In the genomic region with DNA sequence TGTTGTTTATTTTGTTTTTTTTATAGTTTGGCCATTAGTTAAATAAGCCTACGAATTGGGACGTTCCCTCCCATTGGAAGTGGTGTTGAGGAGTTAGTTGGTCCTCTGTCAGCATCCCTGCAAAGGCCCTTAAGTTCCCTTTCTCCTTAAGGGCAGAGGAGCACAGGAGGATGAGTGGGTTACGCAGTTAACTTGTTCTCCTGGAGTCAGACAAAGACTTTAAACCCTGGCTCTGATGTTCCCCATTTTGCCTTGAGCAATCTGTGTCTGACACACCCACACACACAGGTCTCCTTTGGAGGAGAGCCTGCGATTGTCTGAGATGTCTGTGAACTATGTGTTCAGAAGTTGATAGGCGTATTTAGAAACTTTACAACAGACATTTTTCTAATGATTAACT, we compare ENCODE assay signal across 8 mouse cellular contexts. TPM values are rescaled to one million over a fixed set of nuclear protein-coding genes. Genes with fewer than 3 reads are reported as not detected.
DNase-seq lines count a peak whose midpoint lies in the region; ATAC-seq lines count a peak whose summit lies in the region.

No protein-coding gene starts in this region.

- peak overlapping the region; percentile 73 for H3K4me2 ChIP-seq in embryonic facial prominence, embryonic 12.5 days (replicated peaks)
- H3K4me2 ChIP-seq in intestine, embryonic 15.5 days (replicated peaks) = peak overlapping the region; percentile 74
- peak overlapping the region; percentile 69 for H3K4me2 ChIP-seq in midbrain, embryonic 16.5 days (ENCODE audit: low read length)

- H3K9me3 ChIP-seq in embryonic facial prominence, embryonic 12.5 days = no peaks in the 10 kb centered on the region
- H3K9me3 ChIP-seq in intestine, embryonic 15.5 days = no peaks in the 10 kb centered on the region
- no peaks in the 10 kb centered on the region for H3K9me3 ChIP-seq in midbrain, embryonic 16.5 days (replicated peaks; ENCODE audit: control insufficient read depth, low read length, poor library complexity, severe bottlenecking)

- 41% methylated on average over 5 of the region's 5 CpGs for WGBS in embryonic facial prominence, embryonic 12.5 days
- WGBS in intestine, embryonic 15.5 days = 40% methylated on average over 5 of the region's 5 CpGs
- WGBS in midbrain, embryonic 16.5 days = 67% methylated on average over 5 of the region's 5 CpGs

- H3K9ac ChIP-seq in embryonic facial prominence, embryonic 12.5 days = no peak overlapping the region
- peak overlapping the region; percentile 98; the same call in 1 of the 2 replicates for H3K9ac ChIP-seq in intestine, embryonic 15.5 days
- H3K9ac ChIP-seq in midbrain, embryonic 16.5 days (ENCODE audit: low read depth, low read length) = peak overlapping the region; percentile 99

- H3K27ac ChIP-seq in embryonic facial prominence, embryonic 12.5 days = no peak overlapping the region
- H3K27ac ChIP-seq in intestine, embryonic 15.5 days = peak overlapping the region; percentile 86
- no peak overlapping the region for H3K27ac ChIP-seq in midbrain, embryonic 16.5 days (ENCODE audit: low read length)

- H3K4me1 ChIP-seq in embryonic facial prominence, embryonic 12.5 days = peaks cover 18% of the 10 kb centered on the region
- peaks cover 24% of the 10 kb centered on the region; the same call in 1 of the 2 replicates for H3K4me1 ChIP-seq in intestine, embryonic 15.5 days (replicated peaks)
- H3K4me1 ChIP-seq in midbrain, embryonic 16.5 days (ENCODE audit: control insufficient read depth, insufficient read depth, low read length) = peaks cover 21% of the 10 kb centered on the region

- no peaks in the 10 kb centered on the region for H3K36me3 ChIP-seq in embryonic facial prominence, embryonic 12.5 days
- H3K36me3 ChIP-seq in intestine, embryonic 15.5 days = no peaks in the 10 kb centered on the region
- H3K36me3 ChIP-seq in midbrain, embryonic 16.5 days (ENCODE audit: control insufficient read depth, insufficient read depth, low read length) = no peaks in the 10 kb centered on the region

- H3K4me3 ChIP-seq in embryonic facial prominence, embryonic 12.5 days = peak overlapping the region; percentile 94
- peak overlapping the region; percentile 95 for H3K4me3 ChIP-seq in intestine, embryonic 15.5 days (replicated peaks)
- peak overlapping the region; percentile 94 for H3K4me3 ChIP-seq in midbrain, embryonic 16.5 days (ENCODE audit: low read depth, low read length)

- no peak for ATAC-seq in embryonic facial prominence, embryonic 12.5 days (ENCODE audit: insufficient number of reproducible peaks, insufficient read depth, low FRiP score, low TSS enrichment)
- ATAC-seq in intestine, embryonic 15.5 days = peak; percentile 40
- no peak for ATAC-seq in midbrain, embryonic 16.5 days

- DNase-seq in layer of hippocampus, adult 9-11 months = peak; percentile 61
- DNase-seq in layer of hippocampus, postnatal 14 days (ENCODE audit: low spot score in 2 of 2) = no peak
- no peak for DNase-seq in yolk sac, embryonic 10.5 days (ENCODE audit: low spot score)
- no peak for DNase-seq in cerebellum, adult 9-11 months
- no peak for DNase-seq in cerebellum, postnatal 14 days

- no peaks in the 10 kb centered on the region for H3K27me3 ChIP-seq in embryonic facial prominence, embryonic 12.5 days
- H3K27me3 ChIP-seq in intestine, embryonic 15.5 days (replicated peaks) = no peaks in the 10 kb centered on the region
- no peaks in the 10 kb centered on the region for H3K27me3 ChIP-seq in midbrain, embryonic 16.5 days (ENCODE audit: control insufficient read depth, insufficient read depth, low read depth, low read length)

RNA-seq across cellular contexts. Expression of a gene that starts 1.1 kb away (rescaled TPM):
- 10 to 100 TPM; 82.4 to 87.0 TPM for total RNA-seq in layer of hippocampus, postnatal 14 days (2021)
- 47.5 and 48.9 TPM in 2 replicates for polyA plus RNA-seq in embryonic facial prominence, embryonic 12.5 days (2016; fragmentation: Nextera tagmentation; extraction: Ambion mirVana)
- 76.4 and 90.6 TPM in 2 replicates for polyA plus RNA-seq in intestine, embryonic 15.5 days (2015; fragmentation: Nextera tagmentation; extraction: Ambion mirVana)
- polyA plus RNA-seq in midbrain, embryonic 16.5 days (2015; fragmentation: Nextera tagmentation; extraction: Ambion mirVana) = 104 and 125 TPM in 2 replicates

RNA-seq across cellular contexts. Expression of a gene that starts 49.6 kb away (rescaled TPM):
- 100 to 1,000 TPM; 126 to 142 TPM for total RNA-seq in layer of hippocampus, postnatal 14 days (2021)
- 31.2 and 31.4 TPM in 2 replicates for polyA plus RNA-seq in embryonic facial prominence, embryonic 12.5 days (2016; fragmentation: Nextera tagmentation; extraction: Ambion mirVana)
- polyA plus RNA-seq in intestine, embryonic 15.5 days (2015; fragmentation: Nextera tagmentation; extraction: Ambion mirVana) = 31.7 and 32.2 TPM in 2 replicates
- polyA plus RNA-seq in midbrain, embryonic 16.5 days (2015; fragmentation: Nextera tagmentation; extraction: Ambion mirVana) = 95.1 and 106 TPM in 2 replicates
